Mouse (Mus musculus) brain, embryonic 14.5 days (tissue): ENCODE measurements around the gene Urb2. TPM values are rescaled to one million over a fixed set of nuclear protein-coding genes. Genes with fewer than 3 reads are reported as not detected.
"Not testable (repeated sequence)": the region's sequence is repeated elsewhere in the genome, so short reads cannot be mapped to it uniquely, and the experiment has no call there.

Experiments
- DNase-seq: peaks from one replicate; pipeline ENCODE4 v3.0.0-alpha.2; 2011; ENCODE audit warnings: low read depth
- CTCF ChIP-seq: fragments of 200-500 bp; IDR thresholded peaks from 2 replicates; pipeline ENCODE4 v1.5.1; 2012; ENCODE audit warnings: inconsistent platforms, mild to moderate bottlenecking, moderate library complexity, borderline replicate concordance; ENCODE audit not compliant: insufficient read depth, insufficient read length; ENCODE audit errors: extremely low read depth
- POLR2A ChIP-seq: fragments of 200-500 bp; IDR thresholded peaks from 2 replicates; pipeline ENCODE4 v1.6.1; 2012; ENCODE audit warnings: mild to moderate bottlenecking, inconsistent platforms, borderline replicate concordance; ENCODE audit not compliant: poor library complexity, insufficient read depth, insufficient read length, severe bottlenecking; ENCODE audit errors: extremely low read depth
- polyA plus RNA-seq: library from polyadenylated mRNA; depleted of rRNA; stranded (reverse); fragments of >200 nt; gene quantifications from 2 replicates; pipeline ENCODE4 v1.2.3, GENCODE M21; 2012

The Urb2 gene
- polyA plus RNA-seq, 1 experiment = 9.6 TPM

DNA sequence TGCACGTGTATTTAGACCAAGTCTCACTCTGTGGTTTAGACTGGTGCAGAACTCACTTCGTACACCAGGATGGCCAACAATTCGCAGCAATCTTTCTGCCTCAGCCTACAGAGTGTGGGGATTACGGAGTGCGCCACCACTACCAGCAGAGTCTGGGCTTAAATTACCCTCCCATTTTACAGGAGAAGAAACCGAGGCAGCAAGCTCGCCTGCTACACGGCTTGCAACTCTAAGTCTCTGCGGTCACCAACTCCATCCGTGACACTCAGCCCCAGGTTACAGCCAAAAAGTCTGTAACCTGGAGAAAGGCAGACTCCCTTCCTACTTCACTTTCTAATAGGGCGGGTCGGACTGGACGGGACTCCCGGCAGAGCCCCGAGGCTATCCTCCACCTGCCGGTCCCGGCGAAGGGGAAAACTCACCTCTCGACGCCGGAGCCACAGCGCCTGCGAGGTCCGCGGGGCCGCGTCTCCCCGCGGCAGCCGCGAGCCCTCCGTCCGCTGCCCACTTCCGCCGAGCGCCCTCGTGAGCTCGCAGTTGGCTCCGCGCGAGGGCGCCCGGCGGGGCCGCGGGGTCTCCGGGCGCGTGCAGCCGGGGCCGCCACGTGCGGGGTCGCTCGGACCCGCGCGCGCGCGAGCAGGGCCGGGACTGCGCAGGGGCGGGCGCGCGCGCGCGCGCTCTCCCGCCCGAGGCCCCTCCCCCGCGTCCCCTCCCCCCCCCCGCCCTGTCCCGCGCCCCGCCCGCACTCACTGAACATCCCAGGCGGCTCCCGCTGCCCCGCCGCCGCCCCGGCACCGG lies 670 bp upstream of the Urb2 start:
- TF ChIP-seq POLR2A = peak; percentile 52; the same call in 1 of the 2 replicates
- TF ChIP-seq CTCF = peak; percentile 3; the same call in 1 of the 2 replicates
- DNase-seq = peak; percentile 86

DNA sequence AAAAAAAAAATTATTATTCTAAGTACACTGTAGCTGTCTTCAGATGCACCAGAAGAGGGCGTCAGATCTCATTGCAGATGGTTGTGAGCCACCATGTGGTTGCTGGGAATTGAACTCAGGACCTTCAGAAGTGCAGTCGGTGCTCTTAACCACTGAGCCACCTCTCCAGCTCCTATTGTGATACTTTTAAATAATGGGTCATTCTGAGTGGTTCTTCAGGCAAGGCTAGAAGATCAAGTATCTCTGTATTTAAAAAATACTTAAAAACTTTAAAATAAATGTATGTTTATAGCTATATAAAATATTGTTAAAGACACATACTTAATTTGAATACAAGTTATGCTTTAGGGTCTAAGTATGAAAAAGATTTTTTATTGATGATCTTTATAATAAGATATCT lies 5.0 kb downstream of the Urb2 start:
- not testable (repeated sequence) for DNase-seq

DNA sequence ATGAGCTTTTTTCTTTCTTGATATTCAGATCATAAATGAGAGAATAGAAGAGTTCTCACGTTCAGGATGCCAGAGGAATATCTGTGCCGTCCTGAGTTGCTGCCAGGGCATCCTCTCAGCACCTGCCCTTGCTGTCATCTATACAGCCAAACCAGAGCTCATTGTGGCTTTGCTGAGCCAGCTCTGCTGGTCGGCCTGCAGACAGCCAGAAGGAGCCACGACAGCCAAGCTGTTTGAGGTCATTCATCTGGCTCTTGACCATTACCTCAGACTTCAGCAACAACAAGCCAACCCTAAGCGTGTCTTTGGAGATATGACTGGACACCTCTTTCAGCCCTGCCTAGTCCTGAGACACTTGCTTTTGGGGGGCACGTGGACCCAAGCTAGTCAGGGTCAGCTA lies 6.5 kb downstream of the Urb2 start:
- no peak for DNase-seq
- TF ChIP-seq CTCF (no peak), POLR2A (no peak)

DNA sequence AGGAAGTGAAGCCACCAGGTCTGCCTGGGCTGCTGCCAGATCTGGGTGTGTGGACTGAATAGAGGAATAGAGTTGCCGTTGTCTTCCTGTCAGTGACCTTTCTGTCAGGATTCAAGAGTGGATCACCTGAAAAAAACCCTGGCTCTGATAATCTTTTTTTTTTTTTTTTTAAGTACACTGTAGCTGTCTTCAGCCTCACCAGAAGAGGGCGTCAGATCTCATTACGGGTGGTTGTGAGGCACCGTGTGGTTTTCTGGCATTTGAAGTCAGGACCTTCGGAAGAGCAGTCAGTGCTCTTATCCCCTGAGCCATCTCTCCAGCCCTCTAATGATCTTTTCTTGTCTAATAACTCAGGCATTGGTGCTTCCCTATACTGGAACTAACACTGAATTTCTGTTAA lies 12.1 kb downstream of the Urb2 start:
- TF ChIP-seq CTCF = no peak
- TF ChIP-seq POLR2A = no peak
- peak; percentile 5 for DNase-seq

DNA sequence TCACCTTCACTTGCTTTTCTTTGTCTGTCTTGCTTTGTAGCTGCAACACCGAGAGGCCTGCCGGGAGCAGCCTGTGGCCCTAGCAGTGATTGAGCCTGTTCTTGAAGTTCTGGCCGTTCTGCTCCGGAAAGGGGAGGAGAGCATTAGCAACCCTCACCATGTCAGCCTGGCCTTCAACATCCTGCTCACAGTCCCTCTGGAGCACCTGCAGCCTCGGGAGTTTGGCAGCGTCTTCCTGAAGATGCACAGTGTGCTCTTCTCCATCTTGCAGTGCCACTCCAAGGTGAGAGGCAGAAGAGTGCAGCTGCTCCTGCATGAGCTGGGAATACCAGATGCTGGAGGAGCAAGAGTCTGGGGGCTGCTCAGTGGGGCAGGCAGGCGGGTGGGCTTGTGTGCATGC lies 16.8 kb downstream of the Urb2 start:
- TF ChIP-seq POLR2A (no peak), CTCF (no peak)
- DNase-seq = no peak

DNA sequence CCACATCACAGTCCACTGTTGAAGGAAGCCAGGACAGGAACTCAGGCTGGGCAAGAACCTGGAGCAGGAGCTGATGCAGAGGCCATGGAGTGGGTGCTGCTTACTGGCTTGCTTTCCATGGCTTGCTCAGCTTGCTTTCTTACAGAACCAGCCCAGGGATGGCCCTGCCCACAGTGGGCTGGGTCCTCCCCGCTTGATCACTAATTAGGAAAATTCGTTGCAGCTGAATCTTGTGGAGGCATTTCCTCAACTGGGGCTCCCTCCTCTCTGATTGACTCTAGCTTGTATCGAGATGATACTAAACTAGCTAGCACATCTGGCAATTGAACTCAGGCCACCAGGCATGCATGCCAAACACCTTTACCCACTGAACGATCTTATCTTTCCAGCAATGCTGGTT lies 18.0 kb downstream of the Urb2 start:
- TF ChIP-seq CTCF = no peak
- DNase-seq = no peak

DNA sequence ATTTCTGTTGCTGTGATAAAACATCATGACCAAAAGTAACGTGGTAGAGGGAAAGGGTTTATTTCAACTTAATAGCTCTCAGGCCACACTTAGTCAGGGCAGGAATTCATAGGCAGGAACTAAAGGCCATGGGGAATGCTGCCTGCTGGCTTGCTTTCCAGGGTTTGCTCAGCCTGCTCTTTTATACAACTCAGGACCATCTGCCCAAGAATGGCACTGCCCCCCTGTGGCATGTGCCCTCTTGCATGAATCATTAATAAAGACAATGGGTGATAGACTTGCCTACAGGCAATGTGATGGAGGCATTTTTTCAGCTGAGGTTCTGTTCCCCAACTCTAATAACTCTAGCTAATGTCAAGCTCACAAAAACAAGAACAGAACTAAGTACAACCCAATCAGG lies 20.9 kb downstream of the Urb2 start:
- peak; percentile 27 for DNase-seq
- TF ChIP-seq CTCF = no peak
- no peak for TF ChIP-seq POLR2A

DNA sequence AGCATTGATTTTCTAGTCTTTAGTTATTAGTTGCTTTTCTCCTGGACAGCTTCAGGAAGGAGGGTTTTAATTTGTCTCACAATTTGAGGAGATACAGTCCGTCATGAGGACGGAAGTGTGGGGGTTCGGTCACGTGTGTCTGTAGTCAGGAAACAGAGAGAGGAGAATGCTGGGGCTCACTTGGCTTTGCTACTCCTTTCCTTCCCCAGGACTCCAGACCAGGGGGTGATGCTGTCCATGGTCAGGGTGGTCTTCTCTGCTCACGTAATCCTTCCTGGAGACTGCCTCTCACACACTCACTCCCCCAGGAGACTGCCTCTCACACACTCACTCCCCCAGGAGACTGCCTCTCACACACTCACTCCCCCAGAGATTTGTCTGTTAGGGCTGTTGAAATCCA lies 23.1 kb downstream of the Urb2 start:
- DNase-seq = no peak
- TF ChIP-seq POLR2A = no peak
- TF ChIP-seq CTCF = no peak

DNA sequence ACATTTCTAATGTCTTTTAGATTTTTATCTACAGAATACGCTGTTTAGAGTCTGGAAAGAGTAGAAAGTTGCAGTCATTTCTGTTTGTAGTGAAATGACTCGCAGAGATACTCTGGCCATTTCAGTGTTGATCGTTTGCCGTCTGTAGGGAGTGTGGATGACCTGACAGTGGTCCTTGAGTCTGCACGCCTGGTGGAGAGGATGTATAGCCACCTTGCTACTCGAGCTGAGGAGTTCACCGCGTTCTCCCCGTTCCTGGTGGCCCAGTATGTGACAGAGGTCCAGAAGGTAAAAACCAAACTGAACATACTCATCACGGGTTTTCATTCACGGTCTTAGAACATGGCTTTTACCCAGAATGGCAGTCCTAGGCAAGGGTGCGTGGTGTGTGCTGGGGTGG lies 23.6 kb downstream of the Urb2 start:
- no peak for DNase-seq
- no peak for TF ChIP-seq POLR2A
- TF ChIP-seq CTCF = no peak

DNA sequence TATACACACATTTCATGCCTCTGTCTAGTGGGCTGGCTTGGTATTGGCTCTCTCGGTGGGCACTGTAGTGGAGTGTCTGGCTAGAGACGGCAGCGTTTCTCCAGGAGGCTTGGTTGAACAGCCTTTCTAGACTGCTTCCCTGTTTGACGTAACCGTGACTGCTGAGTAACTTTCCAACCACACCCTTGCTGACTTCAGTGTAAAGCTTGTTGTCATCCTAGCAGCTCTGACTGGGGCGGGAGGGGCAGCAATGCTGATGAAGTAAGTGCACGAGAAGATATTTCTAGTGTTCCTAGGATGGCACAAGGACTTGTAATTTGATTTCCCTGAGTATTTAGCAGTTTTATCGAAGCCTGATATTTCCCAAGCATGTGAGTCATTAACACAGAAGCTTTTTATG lies 24.5 kb downstream of the Urb2 start:
- no peak for DNase-seq

DNA sequence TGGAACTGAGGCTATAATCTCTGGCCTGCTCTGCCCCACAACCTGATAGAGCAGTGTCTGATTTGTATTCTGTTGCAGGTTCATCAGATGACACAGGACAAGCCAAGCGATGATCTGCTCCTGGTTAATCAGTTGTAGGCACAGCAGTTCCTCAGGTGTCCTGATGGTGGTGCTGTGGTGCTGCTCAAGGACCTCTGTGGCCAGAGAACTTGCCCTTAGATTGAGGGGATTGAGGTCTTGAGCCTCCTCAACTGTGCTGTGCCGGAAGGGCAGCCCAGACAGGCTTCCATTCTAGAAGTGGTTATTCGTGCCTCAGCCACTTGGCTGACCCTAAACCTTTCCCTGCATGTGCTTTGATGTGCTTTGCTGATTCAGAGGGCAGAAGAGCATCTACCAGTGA lies 30.8 kb downstream of the Urb2 start:
- peak; percentile 78 for DNase-seq
- TF ChIP-seq CTCF (peak; percentile 99), POLR2A (no peak)

More for the DNA sequence above, 24.5 kb downstream of the Urb2 start:
- TF ChIP-seq POLR2A = no peak
- TF ChIP-seq CTCF = no peak

DNA sequence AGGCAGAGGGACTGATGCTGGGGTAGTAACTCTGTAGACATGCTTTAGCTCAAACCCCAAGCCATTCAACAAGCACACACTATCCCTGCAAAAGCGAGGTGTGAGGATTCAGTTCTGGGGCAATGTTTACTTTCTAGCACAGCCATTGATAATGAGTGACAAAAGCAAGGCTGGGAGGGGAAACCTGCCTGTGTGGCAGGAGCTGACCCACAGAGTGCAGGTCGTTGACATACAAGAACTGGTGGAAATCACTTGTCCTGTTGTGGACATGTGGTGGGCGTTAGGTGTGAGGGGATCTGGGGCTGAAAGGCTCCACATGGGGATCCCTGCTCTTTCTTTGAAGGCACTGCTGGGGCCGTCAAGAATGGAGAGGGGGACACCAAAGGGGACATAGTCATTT lies 31.3 kb downstream of the Urb2 start:
- DNase-seq = no peak
- TF ChIP-seq CTCF = no peak
- TF ChIP-seq POLR2A = no peak

DNA sequence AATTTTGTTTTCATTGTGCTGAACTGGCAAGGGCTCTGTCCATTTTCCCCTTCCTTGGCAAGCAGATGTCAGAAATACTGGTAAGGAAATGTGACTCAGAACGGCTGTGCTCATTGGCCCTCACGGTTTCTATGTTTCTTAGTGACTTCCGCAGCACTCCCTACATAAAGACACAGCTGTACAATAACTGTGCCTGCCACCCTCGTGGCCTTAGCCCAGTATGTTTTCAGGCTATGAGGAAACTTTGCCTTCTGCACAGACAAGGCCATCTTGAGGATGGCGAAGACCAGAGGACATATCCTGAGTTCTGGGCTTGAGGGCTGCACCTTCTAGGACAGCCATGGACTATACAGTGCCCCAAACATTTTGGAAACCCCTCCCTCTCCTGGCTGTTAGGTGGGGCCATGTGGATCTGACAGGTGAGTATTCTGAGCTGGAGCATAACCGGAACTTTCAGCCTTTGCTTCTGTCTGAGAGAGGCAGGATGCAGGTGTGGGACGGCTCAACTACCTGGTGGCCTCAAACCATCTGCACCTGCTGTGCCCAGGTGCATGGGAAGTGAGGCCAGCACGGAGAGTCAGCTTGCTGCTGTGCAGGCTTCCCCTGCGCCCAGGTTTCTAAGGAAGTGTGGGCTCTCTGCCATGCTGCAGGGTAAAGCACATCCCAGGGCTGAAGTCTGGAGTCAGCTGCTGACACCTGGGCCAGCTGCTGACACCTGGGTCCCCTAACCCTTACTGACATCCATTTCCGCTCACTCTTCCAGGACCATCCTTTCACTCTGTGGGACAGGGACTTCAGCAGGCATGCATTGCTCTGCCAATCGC lies 35.7 kb downstream of the Urb2 start:
- TF ChIP-seq POLR2A = no peak
- no peak for TF ChIP-seq CTCF
- no peak for DNase-seq

DNA sequence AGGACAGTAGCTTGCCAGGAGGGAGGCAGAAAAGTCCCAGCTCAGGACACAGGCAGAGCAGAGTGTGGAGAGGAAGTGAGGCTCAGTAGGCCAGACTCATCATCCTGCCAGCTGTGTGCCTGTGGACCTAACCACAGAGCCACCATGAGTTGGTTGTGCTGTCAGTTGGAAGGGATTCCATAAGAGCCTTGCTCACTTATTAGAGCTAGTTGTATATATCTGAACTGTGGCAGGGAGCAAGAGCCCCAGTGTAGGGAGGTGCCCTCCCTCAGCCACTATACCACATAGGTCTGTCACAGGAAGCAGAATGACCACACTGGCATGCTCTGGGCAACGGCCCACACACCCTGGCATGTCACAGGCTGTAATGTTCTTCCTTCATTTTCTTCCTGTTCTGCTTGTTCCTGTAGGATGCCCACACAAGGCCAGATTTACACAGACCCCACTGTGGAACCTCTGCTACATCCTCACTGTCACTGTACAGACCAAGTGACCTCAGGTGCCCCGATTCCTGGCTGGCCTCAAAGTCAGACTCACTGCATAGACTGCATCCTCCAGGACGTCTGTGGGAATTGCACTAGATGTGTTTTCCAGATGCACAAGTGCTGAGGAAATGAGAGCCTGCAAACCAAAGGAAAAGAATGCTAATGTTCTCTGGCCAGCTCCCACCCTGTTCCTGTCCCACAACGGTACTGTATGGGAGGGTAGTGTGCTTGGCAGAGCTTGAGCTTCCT lies 45.2 kb downstream of the Urb2 start:
- TF ChIP-seq CTCF (no peak), POLR2A (no peak)
- DNase-seq = no peak
